Mouse (Mus musculus): ENCODE results near the gene Slc39a9. TPM values are rescaled to one million over a fixed set of nuclear protein-coding genes. Genes with fewer than 3 reads are reported as not detected.

Slc39a9 gene
- polyA plus RNA-seq, 1 experiment, result 16.4 TPM

DNA sequence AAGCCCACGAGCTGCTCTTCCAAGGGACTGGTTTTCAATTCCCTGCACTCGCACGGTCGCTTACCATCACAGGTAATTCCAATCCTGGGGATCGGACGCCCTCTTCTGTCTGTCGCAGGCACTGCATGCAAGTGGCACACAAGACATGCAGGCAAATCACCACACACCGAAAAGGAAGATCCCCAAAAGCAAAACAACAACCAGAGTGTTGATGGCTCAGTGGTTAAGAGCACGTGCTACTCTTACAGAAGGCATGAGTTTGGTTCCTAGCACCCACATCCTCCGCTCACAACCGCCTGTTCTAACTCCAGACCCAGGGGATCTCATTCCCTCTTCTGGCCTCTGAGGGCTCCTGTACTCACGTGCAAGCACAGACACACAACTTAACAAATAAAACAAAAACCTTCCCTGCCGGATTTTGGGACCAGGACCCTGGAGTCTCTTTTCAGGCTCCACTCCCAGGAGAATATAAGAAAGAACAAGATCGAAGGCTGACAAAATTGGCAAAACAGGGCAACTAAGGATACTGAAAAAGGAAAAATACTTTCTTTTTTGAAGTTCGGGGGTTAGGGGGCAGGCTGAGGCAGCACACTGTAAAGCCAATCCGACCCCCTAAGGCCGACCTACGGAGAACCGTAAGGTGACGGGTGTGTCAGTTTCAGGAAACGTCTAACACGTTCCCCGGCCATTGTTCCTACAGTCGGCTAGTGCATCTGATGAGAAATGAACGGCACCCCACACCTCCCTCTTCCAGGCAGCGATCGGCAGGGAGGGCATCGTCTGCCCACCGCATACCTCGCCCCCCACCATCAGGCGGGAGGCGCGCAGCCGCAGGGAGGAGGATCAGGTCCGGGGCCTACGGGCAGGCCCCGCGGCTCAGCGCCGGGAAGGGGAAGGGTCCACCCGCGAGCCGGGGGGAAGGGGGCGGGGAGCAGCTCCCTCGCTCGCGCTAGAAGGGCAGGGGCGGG lies 674 bp upstream of the Slc39a9 start:
- Histone ChIP-seq H3K9ac (ENCODE audit: low read depth, poor library complexity, severe bottlenecking) (peak overlapping the region; percentile 84), H3K4me3 (ENCODE audit: low read depth, low read length) (peak overlapping the region; percentile 77), H3K36me3 (ENCODE audit: control insufficient read depth, insufficient read depth, low read length, poor library complexity, severe bottlenecking) (peaks cover 30% of the 10 kb centered on the region), H3K9me3 (replicated peaks; ENCODE audit: control insufficient read depth, insufficient read depth, low read length, poor library complexity, severe bottlenecking) (no peaks in the 10 kb centered on the region), H3K27me3 (ENCODE audit: control insufficient read depth, insufficient read depth, low read length, poor library complexity, severe bottlenecking) (no peaks in the 10 kb centered on the region), H3K4me1 (ENCODE audit: control insufficient read depth, insufficient read depth, low read length) (no peaks in the 10 kb centered on the region), H3K27ac (ENCODE audit: insufficient read depth, low read length) (peak overlapping the region; percentile 18; the same call in 1 of the 2 replicates)
- peak; percentile 93 for TF ChIP-seq CTCF (IDR thresholded peaks at IDR 0.05; ENCODE audit: low read depth, low read length)
- no peak for TF ChIP-seq POLR2A (IDR thresholded peaks at IDR 0.05; ENCODE audit: insufficient read depth, low read length)

DNA sequence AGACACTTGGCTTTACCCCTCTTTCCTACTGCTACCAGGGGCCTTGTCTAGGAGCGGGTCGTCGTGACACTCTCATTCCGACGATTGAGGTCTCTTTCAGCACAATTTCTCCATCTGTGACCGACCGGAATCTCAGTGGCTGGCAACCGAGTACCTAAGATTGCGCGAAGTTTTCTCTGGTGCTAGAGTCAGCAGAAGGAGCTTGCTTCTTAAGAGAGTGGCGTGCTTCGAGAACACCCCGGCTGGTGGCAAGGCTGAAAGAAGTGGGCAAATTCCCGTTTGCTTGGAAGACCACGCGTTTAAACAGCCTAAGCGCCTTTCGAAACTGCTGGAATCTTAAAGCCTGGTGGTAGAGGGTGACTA lies 804 bp downstream of the Slc39a9 start:
- Histone ChIP-seq H3K9me3 (replicated peaks; ENCODE audit: control insufficient read depth, insufficient read depth, low read length, poor library complexity, severe bottlenecking) (no peaks in the 10 kb centered on the region), H3K9ac (ENCODE audit: low read depth, poor library complexity, severe bottlenecking) (peak overlapping the region; percentile 84), H3K27me3 (ENCODE audit: control insufficient read depth, insufficient read depth, low read length, poor library complexity, severe bottlenecking) (no peaks in the 10 kb centered on the region), H3K36me3 (ENCODE audit: control insufficient read depth, insufficient read depth, low read length, poor library complexity, severe bottlenecking) (peaks cover 20% of the 10 kb centered on the region), H3K4me3 (ENCODE audit: low read depth, low read length) (peak overlapping the region; percentile 77), H3K4me1 (ENCODE audit: control insufficient read depth, insufficient read depth, low read length) (no peaks in the 10 kb centered on the region), H3K27ac (ENCODE audit: insufficient read depth, low read length) (no peak overlapping the region)
- TF ChIP-seq POLR2A (IDR thresholded peaks at IDR 0.05; ENCODE audit: insufficient read depth, low read length) (no peak), EP300 (IDR thresholded peaks at IDR 0.05; ENCODE audit: insufficient read depth, low read depth, low read length) (no peak), CTCF (IDR thresholded peaks at IDR 0.05; ENCODE audit: low read depth, low read length) (no peak)

DNA sequence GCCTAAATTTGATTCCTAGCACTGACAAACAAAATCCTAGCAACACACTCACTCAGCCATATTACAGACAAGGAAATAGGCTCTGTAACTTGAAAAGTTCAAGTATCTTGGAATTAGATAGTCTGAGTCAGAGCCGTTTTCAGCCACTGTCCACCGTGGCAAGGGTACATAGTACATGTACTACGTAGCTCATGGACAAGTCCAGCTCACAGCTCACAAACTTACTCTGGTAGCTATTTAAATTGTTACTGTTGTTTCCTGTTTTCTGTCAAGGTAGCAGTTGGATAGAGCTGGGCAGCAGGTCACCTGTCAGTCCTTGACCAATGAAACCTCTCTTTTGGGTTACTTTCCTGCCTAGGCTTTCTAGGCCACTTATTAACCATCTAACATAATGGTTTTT lies 2.7 kb downstream of the Slc39a9 start:
- no peak overlapping the region for H3K27ac ChIP-seq (ENCODE audit: insufficient read depth, low read length)
- no peak overlapping the region for H3K9ac ChIP-seq (ENCODE audit: low read depth, poor library complexity, severe bottlenecking)
- no peak overlapping the region for H3K4me3 ChIP-seq (ENCODE audit: low read depth, low read length)
- no peaks in the 10 kb centered on the region for H3K9me3 ChIP-seq (replicated peaks; ENCODE audit: control insufficient read depth, insufficient read depth, low read length, poor library complexity, severe bottlenecking)
- TF ChIP-seq CTCF (IDR thresholded peaks at IDR 0.05; ENCODE audit: low read depth, low read length) (no peak), EP300 (IDR thresholded peaks at IDR 0.05; ENCODE audit: insufficient read depth, low read depth, low read length) (no peak), POLR2A (IDR thresholded peaks at IDR 0.05; ENCODE audit: insufficient read depth, low read length) (no peak)
- H3K4me1 ChIP-seq (ENCODE audit: control insufficient read depth, insufficient read depth, low read length), result no peaks in the 10 kb centered on the region
- H3K27me3 ChIP-seq (ENCODE audit: control insufficient read depth, insufficient read depth, low read length, poor library complexity, severe bottlenecking), result no peaks in the 10 kb centered on the region
- H3K36me3 ChIP-seq (ENCODE audit: control insufficient read depth, insufficient read depth, low read length, poor library complexity, severe bottlenecking), result peaks cover 5% of the 10 kb centered on the region

DNA sequence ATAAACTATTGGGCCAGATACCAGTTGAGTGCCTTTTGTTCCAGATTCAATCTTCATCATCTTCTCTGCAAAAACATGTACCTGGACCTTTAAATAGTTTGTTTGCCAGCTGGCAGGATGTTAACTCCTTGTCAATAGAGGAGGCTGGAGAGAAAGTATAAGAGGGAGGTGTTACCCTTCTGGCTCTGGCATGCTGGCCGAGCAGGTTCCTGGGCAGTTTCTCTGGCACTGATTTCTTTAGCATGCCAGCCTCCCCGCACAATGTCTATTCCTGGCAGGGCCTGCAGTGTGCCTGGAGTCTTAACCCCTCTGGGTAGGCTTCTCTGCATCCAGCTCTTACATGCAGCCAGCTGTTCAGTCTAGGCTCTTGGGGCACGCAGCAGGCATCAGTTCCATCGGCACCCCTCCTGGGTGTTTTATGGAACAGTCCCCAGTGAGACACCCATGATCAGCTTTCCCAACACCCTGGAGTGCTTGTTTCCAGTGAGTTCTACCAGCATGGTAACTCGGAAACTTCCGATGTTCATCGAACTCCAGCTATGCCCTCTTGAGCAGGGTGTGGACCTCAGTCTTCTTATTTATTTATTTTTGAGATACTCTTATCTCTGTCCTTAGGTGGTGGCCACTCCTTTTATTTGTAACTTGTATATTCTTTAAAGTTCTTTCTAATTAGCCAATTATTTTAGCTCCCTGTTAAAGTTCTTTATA lies 10.4 kb downstream of the Slc39a9 start:
- H3K9ac ChIP-seq (ENCODE audit: low read depth, poor library complexity, severe bottlenecking), result no peak overlapping the region
- H3K4me3 ChIP-seq (ENCODE audit: low read depth, low read length), result no peak overlapping the region
- TF ChIP-seq POLR2A (IDR thresholded peaks at IDR 0.05; ENCODE audit: insufficient read depth, low read length) (no peak), EP300 (IDR thresholded peaks at IDR 0.05; ENCODE audit: insufficient read depth, low read depth, low read length) (no peak), CTCF (IDR thresholded peaks at IDR 0.05; ENCODE audit: low read depth, low read length) (no peak)
- H3K9me3 ChIP-seq (replicated peaks; ENCODE audit: control insufficient read depth, insufficient read depth, low read length, poor library complexity, severe bottlenecking), result no peaks in the 10 kb centered on the region
- no peaks in the 10 kb centered on the region for H3K4me1 ChIP-seq (ENCODE audit: control insufficient read depth, insufficient read depth, low read length)
- no peaks in the 10 kb centered on the region for H3K27me3 ChIP-seq (ENCODE audit: control insufficient read depth, insufficient read depth, low read length, poor library complexity, severe bottlenecking)
- H3K36me3 ChIP-seq (ENCODE audit: control insufficient read depth, insufficient read depth, low read length, poor library complexity, severe bottlenecking), result no peaks in the 10 kb centered on the region
- H3K27ac ChIP-seq (ENCODE audit: insufficient read depth, low read length), result no peak overlapping the region

DNA sequence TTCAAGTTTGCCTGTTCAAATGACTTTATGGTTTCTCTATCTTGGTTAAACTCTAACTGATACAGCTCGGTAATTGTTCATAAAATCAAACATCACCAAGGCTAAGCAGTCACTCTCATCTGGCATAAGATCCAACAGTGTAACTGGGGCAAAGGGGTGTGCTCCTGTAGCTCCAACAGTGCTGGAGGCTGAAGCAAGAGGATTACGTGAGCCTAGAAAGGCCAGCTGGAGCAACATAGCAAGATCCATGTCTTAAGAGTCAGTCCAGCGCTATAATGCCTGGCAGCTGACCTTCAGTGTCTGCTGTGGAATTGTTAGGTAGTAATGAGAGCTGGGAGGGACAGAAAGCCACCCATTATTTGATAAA lies 11.0 kb downstream of the Slc39a9 start:
- Histone ChIP-seq H3K36me3 (ENCODE audit: control insufficient read depth, insufficient read depth, low read length, poor library complexity, severe bottlenecking) (no peaks in the 10 kb centered on the region), H3K9ac (ENCODE audit: low read depth, poor library complexity, severe bottlenecking) (no peak overlapping the region), H3K4me3 (ENCODE audit: low read depth, low read length) (no peak overlapping the region), H3K27ac (ENCODE audit: insufficient read depth, low read length) (no peak overlapping the region), H3K9me3 (replicated peaks; ENCODE audit: control insufficient read depth, insufficient read depth, low read length, poor library complexity, severe bottlenecking) (no peaks in the 10 kb centered on the region), H3K4me1 (ENCODE audit: control insufficient read depth, insufficient read depth, low read length) (no peaks in the 10 kb centered on the region), H3K27me3 (ENCODE audit: control insufficient read depth, insufficient read depth, low read length, poor library complexity, severe bottlenecking) (no peaks in the 10 kb centered on the region)
- TF ChIP-seq EP300 (IDR thresholded peaks at IDR 0.05; ENCODE audit: insufficient read depth, low read depth, low read length) (no peak), CTCF (IDR thresholded peaks at IDR 0.05; ENCODE audit: low read depth, low read length) (no peak), POLR2A (IDR thresholded peaks at IDR 0.05; ENCODE audit: insufficient read depth, low read length) (no peak)

DNA sequence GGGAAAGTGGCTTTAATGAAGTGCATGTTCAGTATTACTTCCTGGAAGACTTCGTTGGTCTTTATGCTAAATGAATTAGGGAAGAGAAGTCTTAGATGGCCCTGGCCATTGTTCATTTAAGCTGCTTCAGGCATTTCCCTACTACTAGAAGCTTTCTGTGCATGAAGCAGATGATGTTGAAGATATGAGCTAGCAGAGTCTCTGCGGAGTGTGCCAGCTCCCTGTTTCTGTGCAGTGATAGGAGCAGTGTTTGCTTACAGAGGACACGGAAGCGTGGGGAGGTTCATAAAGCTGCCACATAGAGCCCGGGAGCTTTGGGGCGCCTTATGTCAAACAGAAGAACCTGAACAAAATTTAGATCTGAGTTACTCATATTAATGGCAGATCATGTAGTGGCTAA lies 15.0 kb downstream of the Slc39a9 start:
- Histone ChIP-seq H3K9ac (ENCODE audit: low read depth, poor library complexity, severe bottlenecking) (no peak overlapping the region), H3K36me3 (ENCODE audit: control insufficient read depth, insufficient read depth, low read length, poor library complexity, severe bottlenecking) (no peaks in the 10 kb centered on the region), H3K4me3 (ENCODE audit: low read depth, low read length) (no peak overlapping the region), H3K27me3 (ENCODE audit: control insufficient read depth, insufficient read depth, low read length, poor library complexity, severe bottlenecking) (no peaks in the 10 kb centered on the region), H3K4me1 (ENCODE audit: control insufficient read depth, insufficient read depth, low read length) (no peaks in the 10 kb centered on the region), H3K9me3 (replicated peaks; ENCODE audit: control insufficient read depth, insufficient read depth, low read length, poor library complexity, severe bottlenecking) (no peaks in the 10 kb centered on the region), H3K27ac (ENCODE audit: insufficient read depth, low read length) (no peak overlapping the region)
- TF ChIP-seq CTCF (IDR thresholded peaks at IDR 0.05; ENCODE audit: low read depth, low read length) (no peak), EP300 (IDR thresholded peaks at IDR 0.05; ENCODE audit: insufficient read depth, low read depth, low read length) (no peak), POLR2A (IDR thresholded peaks at IDR 0.05; ENCODE audit: insufficient read depth, low read length) (no peak)
